Mouse (Mus musculus): ENCODE measurements at regions not wholly inside any gene's neighbourhood (a gene's known extent, or its start where the extent isn't known, plus 50 kb on each side); places are given as distances from the start of the nearest gene placed in this dataset.

DNA sequence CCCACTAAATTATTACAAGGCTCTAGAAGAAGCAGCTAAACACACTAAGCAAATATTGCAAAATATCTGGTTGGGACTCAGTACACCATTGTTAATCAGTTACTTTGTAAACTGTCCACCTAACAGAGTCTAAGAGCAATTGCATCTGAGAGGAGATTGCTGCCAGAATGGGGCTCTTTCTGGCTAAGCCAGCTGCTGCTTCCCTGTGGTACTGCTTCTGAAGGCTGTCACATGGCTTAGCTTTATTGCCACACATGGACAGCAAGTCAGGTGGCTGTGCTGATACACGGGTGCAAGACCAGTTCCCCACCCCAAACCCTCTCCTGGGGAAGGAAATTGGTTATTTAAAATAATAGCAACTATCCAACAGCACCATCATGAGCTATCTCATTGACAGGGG lies 493.9 kb downstream of the Tns1 start:
- no peak for TF ChIP-seq CTCF (IDR thresholded peaks at IDR 0.05)
- TF ChIP-seq EP300 (IDR thresholded peaks at IDR 0.05) = no peak
